Mouse (Mus musculus): Measurements from ENCODE around the gene Cnnm4. TPM values are rescaled to one million over a fixed set of nuclear protein-coding genes. Genes with fewer than 3 reads are reported as not detected.

The Cnnm4 gene
- polyA plus RNA-seq, 1 experiment from 2014 or later, result 9.2 TPM

DNA sequence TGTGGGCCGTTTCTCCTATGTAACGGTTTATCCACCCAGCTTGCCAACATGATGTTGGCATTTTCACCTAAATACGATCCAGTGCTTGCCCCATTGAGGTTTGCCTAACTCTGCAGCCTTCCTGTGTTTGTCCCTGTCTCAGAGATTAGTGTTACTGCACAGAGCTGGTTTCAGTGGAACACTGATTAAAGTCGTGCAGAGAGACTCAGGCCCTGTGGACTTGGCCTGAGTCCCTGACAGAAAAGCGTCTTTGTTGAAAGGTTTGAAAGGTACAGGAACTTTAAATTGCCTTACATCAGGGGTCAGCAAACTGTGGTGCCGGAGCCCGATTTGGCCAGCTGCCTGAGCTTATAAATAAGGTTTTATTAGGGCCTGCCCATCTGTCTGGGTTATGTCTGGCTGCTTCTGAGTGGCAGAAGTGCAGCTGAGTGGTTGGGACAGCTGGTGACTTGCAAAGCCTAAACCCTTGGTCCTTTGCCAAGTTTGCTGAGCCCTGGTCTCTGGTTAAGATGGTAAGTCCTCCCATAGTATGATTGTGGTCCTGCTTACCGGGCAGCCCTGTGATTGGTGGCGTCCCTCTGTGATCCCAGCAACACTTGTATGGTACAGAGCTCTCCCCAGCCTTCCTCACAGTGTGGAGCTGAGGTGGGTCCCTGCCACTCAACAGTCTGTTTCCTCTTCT is 52.1 kb downstream of the Cnnm4 start:
- 65% methylated on average over 9 of the region's 9 CpGs for WGBS
- peaks cover 85% of the 10 kb centered on the region for H3K36me3 ChIP-seq (replicated peaks; ENCODE audit: control insufficient read depth, insufficient read depth)
- H3K4me1 ChIP-seq (replicated peaks; ENCODE audit: control insufficient read depth, insufficient read depth, low read length), result no peaks in the 10 kb centered on the region; the same call in 1 of the 2 replicates
- DNase-seq (ENCODE audit: low spot score) (peak; percentile 70), ATAC-seq (ENCODE audit: low FRiP score) (peak; percentile 13; the same call in 1 of the 2 replicates)
- no peaks in the 10 kb centered on the region for H3K9me3 ChIP-seq (ENCODE audit: control insufficient read depth, low read length)
- H3K4me3 ChIP-seq (replicated peaks; ENCODE audit: low read length), result no peak overlapping the region
- H3K4me2 ChIP-seq (replicated peaks), result no peak overlapping the region
- peak overlapping the region; percentile 43; the same call in 1 of the 2 replicates for H3K27ac ChIP-seq
- no peak overlapping the region for H3K9ac ChIP-seq
- H3K27me3 ChIP-seq (ENCODE audit: control insufficient read depth, insufficient read depth, low read length), result no peaks in the 10 kb centered on the region

DNA sequence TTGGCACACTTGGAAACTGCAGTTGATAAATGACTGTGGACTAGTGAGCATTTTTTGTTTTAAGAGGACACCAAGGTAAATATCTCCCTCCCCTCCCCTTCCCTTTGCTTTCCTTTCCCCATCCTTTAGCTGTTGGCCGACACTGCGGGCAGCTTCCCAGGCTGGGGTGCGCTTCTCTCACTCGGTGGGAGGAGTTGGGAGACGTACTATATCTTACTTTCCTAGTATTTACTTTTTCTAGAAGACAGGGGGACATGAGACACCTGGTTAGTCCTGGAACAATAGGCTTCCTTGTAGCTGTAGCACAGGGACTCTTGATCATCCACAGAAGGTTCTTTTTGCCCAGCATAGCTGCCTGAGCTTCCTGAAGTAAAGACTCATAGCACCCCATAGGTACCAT is 52.6 kb downstream of the Cnnm4 start:
- no peaks in the 10 kb centered on the region for H3K27me3 ChIP-seq (ENCODE audit: control insufficient read depth, insufficient read depth, low read length)
- WGBS, result 92% methylated on average over 5 of the region's 5 CpGs
- H3K9me3 ChIP-seq (ENCODE audit: control insufficient read depth, low read length), result no peaks in the 10 kb centered on the region
- peaks cover 79% of the 10 kb centered on the region for H3K36me3 ChIP-seq (replicated peaks; ENCODE audit: control insufficient read depth, insufficient read depth)
- DNase-seq (ENCODE audit: low spot score) (no peak), ATAC-seq (ENCODE audit: low FRiP score) (no peak)
- H3K4me1 ChIP-seq (replicated peaks; ENCODE audit: control insufficient read depth, insufficient read depth, low read length), result no peaks in the 10 kb centered on the region; the same call in 1 of the 2 replicates
- H3K9ac ChIP-seq, result no peak overlapping the region
- H3K4me3 ChIP-seq (replicated peaks; ENCODE audit: low read length), result no peak overlapping the region
- no peak overlapping the region for H3K27ac ChIP-seq
- no peak overlapping the region for H3K4me2 ChIP-seq (replicated peaks)

DNA sequence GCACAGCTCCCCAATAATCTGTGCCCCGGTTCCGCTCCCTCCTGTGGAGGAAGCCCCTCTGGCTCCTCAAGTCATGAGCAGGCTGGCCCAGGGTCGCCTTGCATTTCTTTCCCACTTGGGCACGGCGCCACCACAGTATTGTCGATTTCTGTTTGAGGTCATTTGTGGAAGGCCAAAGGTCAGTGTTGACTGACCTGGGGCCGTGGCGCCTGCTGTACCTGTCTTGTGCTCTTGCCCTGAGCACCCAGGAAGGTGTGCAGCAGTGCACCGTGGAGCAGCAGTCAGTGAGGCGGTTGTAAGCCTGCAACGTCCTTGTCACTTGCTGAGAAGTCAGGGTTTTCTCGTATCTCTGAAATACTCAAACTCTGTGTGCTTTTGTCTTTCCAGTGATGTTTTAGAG is 54.4 kb downstream of the Cnnm4 start:
- DNase-seq (ENCODE audit: low spot score) (no peak), ATAC-seq (ENCODE audit: low FRiP score) (no peak)
- Histone ChIP-seq H3K4me3 (replicated peaks; ENCODE audit: low read length) (no peak overlapping the region), H3K27me3 (ENCODE audit: control insufficient read depth, insufficient read depth, low read length) (no peaks in the 10 kb centered on the region), H3K36me3 (replicated peaks; ENCODE audit: control insufficient read depth, insufficient read depth) (peaks cover 64% of the 10 kb centered on the region), H3K4me1 (replicated peaks; ENCODE audit: control insufficient read depth, insufficient read depth, low read length) (no peaks in the 10 kb centered on the region; the same call in 1 of the 2 replicates), H3K9ac (no peak overlapping the region), H3K27ac (no peak overlapping the region), H3K9me3 (ENCODE audit: control insufficient read depth, low read length) (no peaks in the 10 kb centered on the region), H3K4me2 (replicated peaks) (no peak overlapping the region)
- WGBS, result 90% methylated on average over 12 of the region's 12 CpGs

- no peak for ATAC-seq (ENCODE audit: low FRiP score)
- Histone ChIP-seq H3K9ac (no peak overlapping the region), H3K4me3 (replicated peaks; ENCODE audit: low read length) (no peak overlapping the region), H3K27ac (no peak overlapping the region), H3K4me1 (replicated peaks; ENCODE audit: control insufficient read depth, insufficient read depth, low read length) (no peaks in the 10 kb centered on the region; the same call in 1 of the 2 replicates), H3K27me3 (ENCODE audit: control insufficient read depth, insufficient read depth, low read length) (no peaks in the 10 kb centered on the region), H3K9me3 (ENCODE audit: control insufficient read depth, low read length) (no peaks in the 10 kb centered on the region), H3K4me2 (replicated peaks) (no peak overlapping the region), H3K36me3 (replicated peaks; ENCODE audit: control insufficient read depth, insufficient read depth) (peaks cover 52% of the 10 kb centered on the region)
- DNase-seq (ENCODE audit: low spot score), result no peak
- 89% methylated on average over 10 of the region's 10 CpGs for WGBS
These were observed 55.5 kb downstream of the Cnnm4 start for GRCm38 (mm10) chr1:36526903-36527302.

GRCm38 (mm10) chr1:36528351-36528750 is 56.9 kb downstream of the Cnnm4 start:
- Histone ChIP-seq H3K36me3 (replicated peaks; ENCODE audit: control insufficient read depth, insufficient read depth) (peaks cover 39% of the 10 kb centered on the region), H3K9ac (no peak overlapping the region), H3K27ac (peak overlapping the region; percentile 38; the same call in 1 of the 2 replicates), H3K4me2 (replicated peaks) (no peak overlapping the region), H3K4me1 (replicated peaks; ENCODE audit: control insufficient read depth, insufficient read depth, low read length) (no peaks in the 10 kb centered on the region; the same call in 1 of the 2 replicates), H3K27me3 (ENCODE audit: control insufficient read depth, insufficient read depth, low read length) (no peaks in the 10 kb centered on the region), H3K9me3 (ENCODE audit: control insufficient read depth, low read length) (no peaks in the 10 kb centered on the region), H3K4me3 (replicated peaks; ENCODE audit: low read length) (no peak overlapping the region)
- 17% methylated on average over 1 of the region's 1 CpGs for WGBS
- DNase-seq (ENCODE audit: low spot score) (peak; percentile 57), ATAC-seq (ENCODE audit: low FRiP score) (peak; percentile 42)

- ATAC-seq (ENCODE audit: low FRiP score) (no peak), DNase-seq (ENCODE audit: low spot score) (no peak)
- no peaks in the 10 kb centered on the region for H3K9me3 ChIP-seq (ENCODE audit: control insufficient read depth, low read length)
- H3K27me3 ChIP-seq (ENCODE audit: control insufficient read depth, insufficient read depth, low read length), result no peaks in the 10 kb centered on the region
- no peak overlapping the region for H3K4me3 ChIP-seq (replicated peaks; ENCODE audit: low read length)
- no peak overlapping the region for H3K9ac ChIP-seq
- WGBS, result 98% methylated on average over 4 of the region's 4 CpGs
- no peak overlapping the region for H3K27ac ChIP-seq
- H3K4me1 ChIP-seq (replicated peaks; ENCODE audit: control insufficient read depth, insufficient read depth, low read length), result no peaks in the 10 kb centered on the region; the same call in 1 of the 2 replicates
- H3K4me2 ChIP-seq (replicated peaks), result no peak overlapping the region
- H3K36me3 ChIP-seq (replicated peaks; ENCODE audit: control insufficient read depth, insufficient read depth), result peaks cover 29% of the 10 kb centered on the region
These were observed 57.9 kb downstream of the Cnnm4 start for GRCm38 (mm10) chr1:36529274-36529673.

- Histone ChIP-seq H3K9ac (no peak overlapping the region), H3K27ac (no peak overlapping the region), H3K36me3 (replicated peaks; ENCODE audit: control insufficient read depth, insufficient read depth) (peaks cover 24% of the 10 kb centered on the region), H3K9me3 (ENCODE audit: control insufficient read depth, low read length) (no peaks in the 10 kb centered on the region), H3K27me3 (ENCODE audit: control insufficient read depth, insufficient read depth, low read length) (no peaks in the 10 kb centered on the region), H3K4me1 (replicated peaks; ENCODE audit: control insufficient read depth, insufficient read depth, low read length) (no peaks in the 10 kb centered on the region; the same call in 1 of the 2 replicates), H3K4me3 (replicated peaks; ENCODE audit: low read length) (no peak overlapping the region), H3K4me2 (replicated peaks) (no peak overlapping the region)
- no peak for DNase-seq (ENCODE audit: low spot score)
- WGBS, result 98% methylated on average over 4 of the region's 4 CpGs
- ATAC-seq (ENCODE audit: low FRiP score), result no peak
These were observed 58.5 kb downstream of the Cnnm4 start for GRCm38 (mm10) chr1:36529875-36530274.

GRCm38 (mm10) chr1:36530485-36530884 is 59.1 kb downstream of the Cnnm4 start:
- Histone ChIP-seq H3K4me2 (replicated peaks) (no peak overlapping the region), H3K36me3 (replicated peaks; ENCODE audit: control insufficient read depth, insufficient read depth) (peaks cover 18% of the 10 kb centered on the region), H3K4me3 (replicated peaks; ENCODE audit: low read length) (no peak overlapping the region), H3K9me3 (ENCODE audit: control insufficient read depth, low read length) (no peaks in the 10 kb centered on the region), H3K27ac (no peak overlapping the region), H3K4me1 (replicated peaks; ENCODE audit: control insufficient read depth, insufficient read depth, low read length) (no peaks in the 10 kb centered on the region; the same call in 1 of the 2 replicates), H3K27me3 (ENCODE audit: control insufficient read depth, insufficient read depth, low read length) (no peaks in the 10 kb centered on the region), H3K9ac (no peak overlapping the region)
- WGBS, result 75% methylated on average over 8 of the region's 8 CpGs
- DNase-seq (ENCODE audit: low spot score) (no peak), ATAC-seq (ENCODE audit: low FRiP score) (no peak)

GRCm38 (mm10) chr1:36530962-36531361 is 59.5 kb downstream of the Cnnm4 start:
- Histone ChIP-seq H3K9me3 (ENCODE audit: control insufficient read depth, low read length) (no peaks in the 10 kb centered on the region), H3K4me2 (replicated peaks) (no peak overlapping the region), H3K4me3 (replicated peaks; ENCODE audit: low read length) (no peak overlapping the region), H3K9ac (no peak overlapping the region), H3K27ac (no peak overlapping the region), H3K36me3 (replicated peaks; ENCODE audit: control insufficient read depth, insufficient read depth) (peaks cover 14% of the 10 kb centered on the region), H3K27me3 (ENCODE audit: control insufficient read depth, insufficient read depth, low read length) (no peaks in the 10 kb centered on the region), H3K4me1 (replicated peaks; ENCODE audit: control insufficient read depth, insufficient read depth, low read length) (no peaks in the 10 kb centered on the region; the same call in 1 of the 2 replicates)
- WGBS, result 87% methylated on average over 7 of the region's 7 CpGs
- no peak for ATAC-seq (ENCODE audit: low FRiP score)
- no peak for DNase-seq (ENCODE audit: low spot score)

Measured in hindbrain, embryonic 14.5 days (tissue).